Mouse (Mus musculus) adipocyte (in vitro differentiated cells): ENCODE measurements at regions not wholly inside any gene's neighbourhood (a gene's known extent, or its start where the extent isn't known, plus 50 kb on each side); places are given as distances from the start of the nearest gene placed in this dataset.

Experiments used
- DNase-seq: peaks from one replicate; pipeline ENCODE4 v3.0.0-alpha.2; 2016; ENCODE audit warnings: low spot score

- no peak for DNase-seq
Observed at GRCm38 (mm10) chr3:120748513-120748912, 423.0 kb downstream of the Rwdd3 start.

DNA sequence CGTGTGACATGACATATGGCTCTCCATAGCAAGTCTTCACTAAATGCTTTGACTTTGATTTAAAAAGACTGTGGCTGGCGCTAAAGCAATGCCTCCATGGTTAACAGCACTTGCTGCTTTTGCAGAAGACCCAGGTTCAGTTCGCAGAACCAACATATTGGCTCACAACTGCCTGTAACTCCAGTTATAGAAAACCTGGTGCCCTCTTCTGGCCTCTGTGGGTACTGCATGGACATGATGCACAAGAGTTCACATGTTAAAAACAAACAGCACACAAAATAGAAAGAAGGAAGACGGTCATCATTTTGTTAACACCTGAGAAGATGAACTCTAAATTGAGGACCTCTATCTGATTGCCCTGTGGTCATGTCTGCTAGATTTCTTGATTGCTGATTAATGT lies 423.8 kb downstream of the Rwdd3 start:
- no peak for DNase-seq

DNA sequence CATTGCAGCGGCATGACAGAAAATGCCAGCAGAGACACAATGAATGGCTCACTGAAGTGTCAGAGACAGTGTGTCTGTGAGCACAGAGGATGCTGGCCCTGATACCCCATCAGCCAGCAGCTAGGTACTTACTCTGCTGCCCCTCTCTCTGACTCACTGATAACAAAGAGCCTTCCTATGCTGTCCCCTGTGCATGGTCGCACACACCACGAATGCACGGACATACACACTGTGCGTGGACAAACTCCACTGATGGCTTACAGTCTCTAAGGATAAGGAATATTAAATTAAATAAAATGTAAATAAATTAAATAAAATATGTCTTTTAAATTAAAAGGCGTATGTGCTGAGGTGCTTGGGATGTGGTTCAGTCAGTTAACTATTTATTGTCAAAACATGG lies 438.2 kb downstream of the Rwdd3 start:
- DNase-seq, result no peak

GRCm38 (mm10) chr3:120732391-120732790 lies 439.1 kb downstream of the Rwdd3 start:
- no peak for DNase-seq

DNA sequence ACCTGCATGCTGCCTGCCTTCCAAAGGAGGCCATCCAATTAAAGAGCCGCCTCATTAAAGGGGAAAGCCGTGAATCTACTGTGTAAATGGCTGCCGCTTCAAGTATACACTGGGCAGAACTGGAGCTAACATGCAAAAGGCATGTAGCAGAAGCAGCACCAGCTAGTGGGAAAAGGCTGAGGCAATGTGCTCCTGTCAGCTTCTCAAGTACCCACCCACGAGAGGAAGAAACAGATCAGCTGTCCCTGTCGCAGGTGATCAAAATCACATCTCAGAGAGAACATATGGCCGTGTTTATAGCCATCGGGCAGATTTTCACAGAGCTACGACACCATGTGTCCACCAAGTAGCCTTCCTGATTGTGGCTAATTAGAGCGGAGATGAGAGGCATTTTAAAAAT lies 440.2 kb downstream of the Rwdd3 start:
- no peak for DNase-seq

- DNase-seq, result no peak
Observed at GRCm38 (mm10) chr3:120730225-120730624, 441.3 kb downstream of the Rwdd3 start.

DNA sequence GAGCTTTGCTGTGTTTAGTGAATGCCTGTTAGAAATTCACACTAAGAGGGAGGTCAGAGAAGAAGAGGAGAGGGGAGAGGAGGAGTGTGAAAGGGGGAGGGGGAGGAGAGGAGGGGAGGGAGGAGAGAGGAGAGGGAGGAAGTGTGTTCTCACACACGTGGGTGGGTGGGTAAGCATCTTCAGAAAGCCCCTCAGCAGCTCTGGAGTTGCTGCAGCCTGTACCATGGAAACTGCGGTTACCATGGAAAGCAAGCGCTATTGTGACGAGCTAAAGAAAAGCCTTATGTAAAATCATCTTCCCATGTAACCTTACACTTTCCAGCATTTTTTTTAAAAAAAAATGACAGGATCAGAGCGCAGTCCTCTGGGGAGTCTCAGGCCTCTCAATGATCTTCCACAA lies 441.8 kb downstream of the Rwdd3 start:
- DNase-seq, result no peak

DNA sequence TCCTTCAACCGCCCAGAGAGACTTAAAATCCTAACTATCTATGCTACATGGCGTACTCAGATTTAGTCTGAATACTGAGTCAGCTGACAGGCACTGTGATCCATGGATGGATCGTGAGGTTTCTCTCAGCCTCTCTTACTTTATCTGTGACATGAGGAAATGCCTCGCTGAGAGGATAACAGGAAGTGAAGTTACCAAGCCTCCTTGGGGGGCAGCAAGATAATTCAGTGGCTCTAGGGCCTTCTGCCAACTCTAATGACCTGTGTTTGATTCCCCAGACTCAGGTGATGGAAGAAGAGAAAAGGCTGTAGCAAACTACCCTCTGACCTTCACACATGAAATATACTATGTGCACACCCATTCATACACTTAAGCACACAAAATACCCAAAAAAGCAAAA lies 486.3 kb downstream of the Rwdd3 start:
- no peak for DNase-seq

- DNase-seq, result no peak
Observed at GRCm38 (mm10) chr3:120675906-120676305, 495.6 kb downstream of the Rwdd3 start.

- DNase-seq, result no peak
Observed at GRCm38 (mm10) chr3:120668654-120669053, 502.8 kb downstream of the Rwdd3 start.

DNA sequence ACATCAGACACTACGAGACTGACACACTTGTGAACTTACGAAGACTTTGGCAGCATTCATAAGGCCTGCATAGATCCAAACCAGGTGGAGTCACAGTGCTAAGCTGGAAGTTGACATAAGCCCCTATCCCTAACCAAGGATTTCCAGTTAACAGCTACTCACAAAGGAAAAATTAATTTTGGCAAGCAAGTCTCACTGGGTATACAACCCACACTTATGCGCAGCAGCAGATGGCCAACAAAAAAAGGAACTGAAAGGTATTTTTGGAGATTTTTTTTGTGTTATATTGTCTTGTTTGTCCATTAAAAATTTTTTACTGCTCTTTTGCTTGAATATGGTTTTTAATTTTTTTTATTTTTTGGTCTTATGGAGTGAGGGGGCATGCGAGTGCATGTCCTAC lies 509.0 kb downstream of the Rwdd3 start:
- no peak for DNase-seq

DNA sequence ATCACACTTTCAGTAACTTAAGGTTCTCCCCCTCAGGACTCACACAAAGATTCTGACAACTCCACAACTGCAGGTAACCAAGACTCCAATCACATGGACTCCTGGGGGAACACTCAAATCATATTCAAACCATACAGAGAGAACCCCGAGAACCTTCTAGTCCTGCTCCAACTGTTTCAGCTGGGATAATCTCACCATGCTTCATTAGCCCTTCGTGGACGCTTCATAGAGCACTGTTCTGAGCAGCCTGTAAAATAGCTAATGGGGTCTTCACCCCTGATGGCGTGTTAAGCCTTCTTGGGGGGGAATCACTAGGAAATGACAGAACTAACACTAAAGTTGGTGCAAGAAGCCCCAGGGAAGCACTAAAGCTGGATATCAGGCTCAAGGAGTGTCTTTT lies 510.7 kb downstream of the Rwdd3 start:
- DNase-seq, result no peak

DNA sequence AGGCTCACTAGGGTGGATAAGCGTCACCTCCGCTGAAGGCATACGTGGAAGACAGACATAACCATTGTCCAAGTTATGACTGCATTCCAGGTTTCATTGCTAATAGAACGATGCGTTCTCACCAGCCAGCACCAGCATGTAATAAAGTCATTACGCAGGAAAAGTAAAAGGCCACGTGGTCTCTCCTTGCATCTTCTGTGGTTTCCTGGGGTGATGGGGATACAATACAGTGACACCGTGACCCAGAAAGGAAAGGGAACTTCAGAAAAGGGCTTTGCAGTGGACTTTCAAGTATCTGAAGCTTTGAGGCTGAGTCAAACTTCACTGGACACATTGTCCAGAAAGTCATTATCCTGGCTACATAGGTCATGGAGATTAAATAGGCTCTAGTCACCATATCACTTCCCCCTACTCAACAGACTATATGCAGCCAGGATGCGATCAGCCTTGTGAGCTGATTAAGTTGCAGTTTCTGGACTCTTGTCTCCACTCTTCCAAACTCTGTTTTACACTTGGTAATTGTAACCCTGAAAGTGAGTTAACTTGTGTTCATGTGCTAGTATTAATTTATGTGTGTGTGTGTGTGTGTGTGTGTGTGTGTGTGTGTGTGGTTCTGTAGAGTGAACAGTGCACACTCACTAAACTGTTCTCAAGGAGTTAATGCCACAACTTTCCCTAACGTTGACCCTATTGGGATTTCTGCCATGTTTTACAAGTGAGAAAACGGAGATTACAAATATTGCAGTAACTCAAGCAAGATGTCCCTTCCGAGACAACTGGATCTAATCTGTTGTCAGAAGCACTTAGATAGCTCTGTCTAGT lies 522.2 kb downstream of the Rwdd3 start:
- DNase-seq, result no peak

DNA sequence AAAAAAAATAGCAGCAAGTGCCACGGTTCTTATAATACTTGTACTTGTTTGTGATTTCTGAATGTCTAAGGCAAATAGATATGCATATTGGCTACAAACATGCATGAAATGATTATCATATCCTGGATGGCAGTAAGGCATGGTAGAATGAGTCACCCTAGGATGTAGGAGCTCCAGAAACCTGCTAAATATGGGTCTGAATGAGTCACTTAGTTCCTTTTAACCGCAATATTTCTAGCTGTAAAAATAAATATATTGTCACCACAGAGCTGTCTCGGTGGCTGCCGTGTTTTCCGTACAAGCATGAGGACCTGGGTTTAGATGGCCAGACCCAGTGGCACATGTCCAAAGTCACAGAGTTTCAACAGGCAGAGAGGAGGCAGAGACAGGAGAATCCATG lies 523.1 kb downstream of the Rwdd3 start:
- DNase-seq, result no peak

DNA sequence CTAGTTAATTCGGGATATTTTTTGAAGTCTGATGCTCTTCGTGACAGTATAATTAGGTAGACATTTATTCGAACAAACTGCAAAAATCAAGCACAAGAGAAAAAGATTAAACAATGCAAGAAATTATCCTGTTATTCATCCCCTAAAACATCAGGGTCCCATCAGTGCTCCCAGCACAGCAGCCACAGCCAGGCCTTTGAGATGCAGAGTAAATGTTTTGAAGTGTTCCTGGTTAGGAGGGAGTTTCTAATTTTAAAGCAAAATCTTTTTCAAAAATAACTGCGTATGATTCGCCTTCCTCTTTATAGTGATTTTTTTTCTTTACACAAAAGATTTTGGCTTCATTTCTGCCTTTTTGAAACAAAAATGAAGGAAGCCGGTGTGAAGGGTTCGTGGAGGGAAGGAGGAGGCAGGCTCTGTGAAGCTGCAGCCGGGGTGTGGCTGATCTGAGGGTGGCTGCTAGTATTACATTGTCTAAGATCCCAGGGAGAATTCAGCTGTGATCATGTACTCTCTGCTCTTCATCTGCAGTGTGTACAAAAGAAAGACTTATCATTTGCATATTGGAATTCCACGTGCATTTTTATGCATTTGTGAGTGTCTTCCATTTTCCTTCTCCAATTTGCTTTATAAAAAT lies 534.7 kb downstream of the Rwdd3 start:
- no peak for DNase-seq

DNA sequence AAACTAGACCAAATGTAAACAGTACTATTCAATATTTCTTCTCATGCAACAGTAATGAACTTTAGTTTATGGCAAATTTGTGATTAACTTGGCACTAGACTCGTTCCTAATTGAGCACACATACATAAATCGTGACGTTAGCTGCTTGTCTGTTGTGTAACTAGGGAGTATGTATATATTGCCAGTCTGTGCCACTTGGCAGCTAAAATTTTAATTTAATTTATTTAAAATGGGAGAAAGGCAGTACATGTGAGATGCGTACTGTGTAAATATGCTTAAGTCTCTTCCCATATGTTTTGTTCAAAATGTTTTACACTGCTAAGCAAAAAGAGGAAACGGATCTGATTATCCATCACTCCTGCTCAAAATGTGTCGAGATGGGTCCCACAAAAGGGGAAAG lies 553.1 kb downstream of the Rwdd3 start:
- no peak for DNase-seq

DNA sequence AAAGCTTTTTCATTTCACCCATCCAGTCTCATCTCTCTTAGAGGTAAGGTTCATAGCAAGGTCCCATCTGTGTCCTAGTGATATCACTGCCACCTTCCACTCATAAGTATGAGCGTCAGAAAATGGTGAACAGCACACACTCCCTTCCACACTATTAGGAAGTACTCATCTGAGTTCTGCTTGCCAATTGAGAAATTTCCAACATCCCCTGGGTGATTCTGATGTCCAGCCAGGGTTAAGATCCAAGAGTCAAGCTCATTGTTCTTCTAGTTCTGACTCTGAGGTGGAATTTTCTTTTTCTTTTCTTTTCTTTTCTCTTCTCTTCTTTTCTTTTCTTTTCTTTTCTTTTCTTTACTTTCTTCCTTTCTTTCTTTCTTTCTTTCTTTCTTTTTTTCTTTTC lies 577.3 kb downstream of the Rwdd3 start:
- DNase-seq, result no peak

DNA sequence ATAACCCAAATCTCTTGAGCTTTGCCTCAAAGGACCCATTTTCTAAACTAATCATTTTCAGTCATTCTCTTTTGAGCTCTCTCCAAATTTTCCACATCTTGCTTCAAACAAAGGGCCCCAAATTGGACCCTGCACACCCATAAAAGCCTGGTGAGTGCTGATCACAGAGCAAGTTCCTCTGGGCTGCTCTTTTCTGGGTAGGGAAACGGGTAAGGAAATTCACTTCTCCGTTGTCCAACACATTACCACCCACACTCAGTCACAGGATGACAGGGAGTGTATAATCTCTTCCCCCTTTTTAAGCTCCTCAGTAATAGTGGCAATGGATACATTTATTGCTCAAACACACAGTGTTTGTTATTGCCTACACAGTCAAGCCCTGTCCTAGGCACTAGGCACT lies 580.3 kb downstream of the Rwdd3 start:
- no peak for DNase-seq

- DNase-seq, result no peak
Observed at GRCm38 (mm10) chr3:120570806-120571425, 600.6 kb downstream of the Rwdd3 start.

DNA sequence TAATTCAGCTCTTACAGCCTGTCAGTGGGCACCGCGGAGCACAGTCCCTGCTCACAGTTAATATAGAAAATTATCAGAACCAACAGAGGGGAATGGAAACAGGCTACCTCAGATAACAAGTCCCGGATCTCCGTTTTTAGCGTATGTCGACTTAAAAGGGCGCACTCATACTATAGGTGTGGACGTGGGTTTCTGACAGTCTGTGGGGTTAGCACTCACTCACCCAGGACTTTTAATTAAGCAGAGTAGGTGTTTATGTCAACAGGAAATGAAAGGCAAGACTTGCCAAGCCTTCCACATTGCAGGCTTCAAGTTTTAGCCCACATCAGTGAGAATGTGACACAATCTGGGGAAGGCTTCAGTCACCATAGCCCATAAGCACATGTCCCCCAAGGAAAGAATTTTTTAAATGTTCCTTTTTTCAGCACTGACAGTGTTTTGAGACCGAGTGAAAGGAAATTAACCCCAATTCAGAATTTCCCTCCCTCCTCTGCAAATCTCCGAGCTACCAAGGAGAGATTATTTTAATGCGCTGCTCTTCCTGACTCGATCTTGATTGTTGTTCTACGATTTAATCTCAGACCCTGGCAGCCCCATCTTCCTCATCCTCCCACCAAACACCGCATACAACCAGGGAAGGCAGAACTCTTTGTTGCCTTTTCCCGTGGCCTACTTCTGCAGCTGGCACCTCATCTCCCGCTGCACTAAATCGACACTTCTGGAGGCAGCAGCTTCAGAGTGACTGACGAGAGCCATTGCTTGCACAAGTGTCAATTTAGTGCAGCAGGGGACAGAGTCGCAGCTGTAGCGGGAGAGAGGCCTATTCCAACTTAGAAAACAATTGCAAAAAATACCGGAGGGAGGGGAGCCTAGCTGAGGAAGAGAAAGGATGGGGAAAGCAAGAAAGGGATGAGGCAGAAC lies 629.7 kb downstream of the Rwdd3 start:
- DNase-seq, result no peak

GRCm38 (mm10) chr3:120533901-120534300 lies 637.6 kb downstream of the Rwdd3 start:
- DNase-seq, result no peak

DNA sequence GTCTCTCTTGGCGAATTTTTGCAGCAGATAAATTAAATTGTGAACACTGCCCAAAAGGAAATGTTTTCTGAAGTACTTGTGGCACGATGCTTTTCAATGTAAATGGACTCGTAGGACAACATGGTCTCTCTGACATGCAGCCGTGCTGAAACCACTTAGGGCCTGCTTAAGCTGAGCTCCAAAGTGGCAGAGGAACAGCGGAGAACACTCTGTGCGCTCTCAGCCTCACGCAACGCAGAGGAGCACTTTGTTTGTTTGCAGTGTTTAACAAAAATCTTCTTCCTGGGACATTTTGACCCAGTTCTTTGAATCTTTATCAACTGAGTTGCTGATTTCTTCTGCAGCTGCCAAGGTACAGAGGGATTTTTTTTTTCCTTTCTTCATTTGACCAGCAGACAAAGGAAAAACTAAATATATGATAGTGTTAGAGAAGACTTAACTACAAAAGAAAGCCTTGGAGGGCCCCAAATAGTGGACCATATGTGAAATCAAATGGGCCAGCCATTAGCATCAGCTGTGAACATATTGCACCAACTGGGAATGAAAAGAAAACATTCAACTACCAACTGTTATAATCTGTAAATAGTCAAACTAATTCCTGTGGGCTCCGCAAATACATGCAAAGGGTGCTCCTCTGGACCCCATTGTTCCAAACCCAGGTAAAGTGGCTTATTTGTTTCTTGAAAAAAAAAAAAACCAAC lies 639.5 kb downstream of the Rwdd3 start:
- no peak for DNase-seq
